Mouse (Mus musculus): ENCODE measurements around the gene Slc25a4. TPM values are rescaled to one million over a fixed set of nuclear protein-coding genes. Genes with fewer than 3 reads are reported as not detected.

The Slc25a4 gene
- total RNA-seq, 2 experiments from 2014 or later = 2,736 to 3,418 TPM

GRCm38 (mm10) chr8:46196877-46197276 lies 14.2 kb downstream of the Slc25a4 start:
- DNase-seq = no peak
- no peak for TF ChIP-seq CTCF (IDR thresholded peaks at IDR 0.05)
- Histone ChIP-seq H3K27ac (no peak overlapping the region), H3K4me3 (no peak overlapping the region)
- intact Hi-C loops (cut with DNase I) = no loop called here

- DNase-seq = no peak
- no peak for TF ChIP-seq CTCF (IDR thresholded peaks at IDR 0.05)
- Histone ChIP-seq H3K27ac (no peak overlapping the region), H3K4me3 (no peak overlapping the region)
- intact Hi-C loops (cut with DNase I) = no loop called here
Observed at GRCm38 (mm10) chr8:46193100-46193499, 18.0 kb downstream of the Slc25a4 start.

GRCm38 (mm10) chr8:46185361-46185760 lies 25.7 kb downstream of the Slc25a4 start:
- no peak overlapping the region for H3K27ac ChIP-seq
- TF ChIP-seq CTCF (IDR thresholded peaks at IDR 0.05) = peak; percentile 85

GRCm38 (mm10) chr8:46180136-46180535 lies 30.9 kb downstream of the Slc25a4 start:
- no peak overlapping the region for H3K27ac ChIP-seq
- intact Hi-C loops (cut with DNase I) = no loop called here
- no peak for DNase-seq
- H3K4me3 ChIP-seq = no peak overlapping the region
- no peak for TF ChIP-seq CTCF (IDR thresholded peaks at IDR 0.05)

More at GRCm38 (mm10) chr8:46185361-46185760, 25.7 kb downstream of the Slc25a4 start:
- intact Hi-C loops (cut with DNase I) = loop anchor here (1.0 to 5.0 kb wide), 3 partner anchors 52 to 362 kb away; no protein-coding TSS in a partner anchor
- peak; percentile 73 for DNase-seq
- no peak overlapping the region for H3K4me3 ChIP-seq

DNA sequence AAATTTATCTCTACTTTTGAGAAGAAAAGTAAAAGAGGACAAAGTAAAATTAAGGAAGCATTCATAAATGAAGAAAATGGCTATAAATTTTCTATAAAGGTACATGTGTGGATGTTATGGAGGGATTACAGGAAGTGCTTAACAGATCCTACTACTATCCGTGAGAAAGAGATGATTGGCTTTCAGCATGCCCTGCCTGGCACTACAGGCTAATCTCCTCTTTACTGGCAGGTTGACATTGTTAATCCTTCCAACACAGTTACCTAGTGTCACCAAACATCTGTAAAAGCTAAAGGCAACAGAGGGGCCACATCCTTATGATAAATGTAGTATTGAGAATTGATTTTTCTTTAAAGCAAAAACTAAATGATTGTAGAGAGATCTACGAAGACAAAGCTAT lies 37.4 kb downstream of the Slc25a4 start:
- Histone ChIP-seq H3K4me3 (no peak overlapping the region), H3K27ac (no peak overlapping the region)
- intact Hi-C loops (cut with DNase I) = no loop called here
- no peak for DNase-seq
- TF ChIP-seq CTCF (IDR thresholded peaks at IDR 0.05) = no peak

- peak overlapping the region; percentile 95 for H3K27ac ChIP-seq
- no peak for DNase-seq
- peak overlapping the region; percentile 90 for H3K4me3 ChIP-seq
- TF ChIP-seq CTCF (IDR thresholded peaks at IDR 0.05) = no peak
- intact Hi-C loops (cut with DNase I) = no loop called here
Observed at GRCm38 (mm10) chr8:46163870-46164190, 47.3 kb downstream of the Slc25a4 start.

GRCm38 (mm10) chr8:46162953-46163869 lies 47.9 kb downstream of the Slc25a4 start:
- TF ChIP-seq CTCF (IDR thresholded peaks at IDR 0.05) = no peak
- H3K27ac ChIP-seq = peak overlapping the region; percentile 95
- H3K4me3 ChIP-seq = peak overlapping the region; percentile 90
- peak; percentile 98 for DNase-seq
- intact Hi-C loops (cut with DNase I) = no loop called here

Small RNA genes lying within 50 kb of the gene (microRNA-seq; reads per million reads assigned to microRNA genes)
- gene Gm23812 = not detected

Other genes starting within 250 kb of the Slc25a4 start
- under 1 TPM; 0.28 to 0.59 TPM for gene 1700029J07Rik, start 236.0 kb downstream of the Slc25a4 start, total RNA-seq (2021)
- gene Ufsp2, start 235.8 kb downstream of the Slc25a4 start, total RNA-seq (2021) = 10 to 100 TPM; 36.0 to 43.8 TPM
- gene Lrp2bp, start 212.0 kb downstream of the Slc25a4 start, total RNA-seq (2021) = 1 to 10 TPM; 1.9 to 2.2 TPM
- gene Ankrd37, start 205.6 kb downstream of the Slc25a4 start, total RNA-seq (2021) = 1 to 10 TPM; 1.9 to 6.2 TPM
- 10 to 100 TPM; 12.4 to 13.0 TPM for gene Cfap97, start 59.5 kb downstream of the Slc25a4 start, total RNA-seq (2021)
- 1 to 10 TPM; 6.0 to 6.4 TPM for gene Snx25, start 59.1 kb downstream of the Slc25a4 start, total RNA-seq (2021)
- 1 to 10 TPM in 1 of 2 experiments, under 1 TPM in 1; 0.82 to 1.6 TPM for gene Helt, start 83.4 kb upstream of the Slc25a4 start, total RNA-seq (2021)

Data from gastrocnemius, adult 2 months (tissue).